Mouse (Mus musculus) cerebellum, adult 11-12 months (tissue): ENCODE measurements around the gene Psapl1.

Source experiments
- DNase-seq: peaks from one replicate; pipeline ENCODE4 v3.0.0; 2022

Psapl1 gene

GRCm38 (mm10) chr5:36203916-36204315, at the start of gene Psapl1:
Gene Psapl1 (plus strand): TSS chr5:36204021.
- no peak for DNase-seq

GRCm38 (mm10) chr5:36154879-36155485, 48.8 kb upstream of the Psapl1 start:
- no peak for DNase-seq

GRCm38 (mm10) chr5:36165424-36166302, 38.2 kb upstream of the Psapl1 start:
- no peak for DNase-seq

DNA sequence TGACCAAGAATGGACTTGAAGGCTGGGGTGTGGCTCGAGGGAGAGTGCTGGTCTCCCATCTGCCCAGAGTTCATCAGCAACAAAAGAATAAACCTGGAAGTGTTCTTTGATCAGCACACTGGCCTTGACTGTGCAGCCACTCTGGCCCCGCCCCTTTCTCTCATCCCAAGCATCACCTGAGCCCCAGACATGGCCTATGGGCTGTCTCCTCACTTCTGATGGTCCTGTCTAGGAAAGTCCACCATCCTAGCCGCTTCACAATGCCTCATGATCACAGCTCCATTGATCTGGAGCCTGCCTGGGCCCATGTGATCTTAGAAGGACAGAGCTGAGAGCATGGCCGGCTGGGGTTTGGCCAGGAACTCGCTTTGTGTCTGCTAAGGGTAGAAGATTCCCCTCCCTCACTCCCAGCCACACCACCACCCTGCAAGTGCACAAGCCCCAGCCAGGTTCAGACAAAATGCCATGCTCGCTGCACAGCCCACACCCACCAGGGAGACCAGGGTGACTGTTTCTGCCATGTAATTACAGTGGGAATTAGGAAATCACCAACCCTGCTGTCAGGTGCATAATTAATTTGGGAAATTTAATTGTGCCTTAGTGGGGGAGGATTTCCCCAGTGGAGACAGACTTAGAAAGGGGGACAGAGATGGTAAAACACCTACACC, 37.3 kb upstream of the Psapl1 start:
- no peak for DNase-seq

DNA sequence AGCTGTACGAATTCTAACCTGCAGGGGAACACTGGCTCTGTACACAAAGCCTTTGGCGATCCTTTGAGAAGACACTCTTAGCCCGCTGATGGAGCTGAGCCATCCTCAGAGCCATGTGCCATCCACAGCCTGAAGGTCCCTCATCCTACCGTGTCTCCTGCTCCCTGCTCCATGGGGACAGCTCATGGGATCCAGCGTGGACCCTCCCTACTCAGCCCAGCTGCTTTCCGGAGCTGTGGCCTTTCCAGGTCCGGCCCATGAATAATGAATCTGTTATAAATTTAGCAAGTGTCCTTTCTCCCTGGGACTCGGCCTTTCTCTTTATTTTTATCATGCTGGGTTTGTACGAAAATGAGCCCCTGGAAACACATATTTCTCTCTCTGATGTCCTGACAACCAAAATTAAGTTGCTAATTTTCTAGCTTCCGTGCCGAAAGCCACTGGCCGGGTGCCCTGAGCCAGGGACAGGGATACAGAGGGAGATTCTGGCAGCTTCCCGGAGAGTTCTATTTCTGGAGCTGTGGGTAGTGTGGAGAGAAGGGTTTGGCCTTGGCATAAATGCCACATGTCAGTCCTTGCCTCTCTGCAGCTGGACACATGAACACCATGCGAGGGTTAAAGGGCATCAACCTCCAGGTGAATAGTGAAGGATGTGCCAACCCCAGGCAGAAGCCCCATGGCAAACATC, 34.7 kb upstream of the Psapl1 start:
- no peak for DNase-seq

GRCm38 (mm10) chr5:36174569-36175115, 29.2 kb upstream of the Psapl1 start:
- DNase-seq, result no peak

DNA sequence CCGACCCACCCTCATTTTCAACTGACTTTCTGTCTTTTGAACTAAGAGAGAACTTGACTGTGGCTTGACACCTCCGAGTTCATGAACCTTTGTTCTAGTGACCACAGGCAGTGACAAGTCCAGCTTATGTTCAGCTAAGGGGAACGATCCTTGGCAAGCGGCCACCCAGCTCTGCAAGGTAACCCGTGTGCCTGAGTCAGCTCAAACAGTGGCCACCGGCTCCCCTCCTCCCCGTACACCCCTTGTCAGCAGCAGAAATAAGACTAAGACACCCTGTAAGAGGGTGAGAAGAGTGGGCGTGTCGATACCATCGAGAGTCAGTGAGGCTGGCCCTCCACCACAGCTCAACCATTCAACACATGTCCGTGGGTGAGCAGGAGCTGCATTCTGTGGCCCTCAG, 27.4 kb upstream of the Psapl1 start:
- DNase-seq, result no peak

GRCm38 (mm10) chr5:36176873-36177272, 26.9 kb upstream of the Psapl1 start:
- no peak for DNase-seq

DNA sequence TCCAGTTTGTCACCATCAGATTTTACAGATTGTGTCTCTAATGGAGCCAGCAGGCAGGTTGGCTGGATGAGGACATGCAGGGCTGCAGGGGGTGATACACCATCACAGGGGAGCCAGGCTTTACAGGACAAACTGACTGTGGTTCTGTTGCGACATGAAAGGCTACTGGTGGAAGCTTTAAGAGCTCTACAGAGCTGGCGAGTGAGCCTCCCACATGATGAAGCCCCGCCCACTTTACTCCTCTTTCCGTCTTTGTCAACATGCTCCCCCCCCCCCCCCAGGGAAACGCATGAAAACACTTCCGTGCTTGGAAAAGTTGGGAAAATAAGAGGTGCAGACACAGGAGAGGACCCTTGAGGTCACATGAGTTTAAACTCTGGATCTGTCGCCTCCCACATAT, 25.6 kb upstream of the Psapl1 start:
- DNase-seq, result no peak

DNA sequence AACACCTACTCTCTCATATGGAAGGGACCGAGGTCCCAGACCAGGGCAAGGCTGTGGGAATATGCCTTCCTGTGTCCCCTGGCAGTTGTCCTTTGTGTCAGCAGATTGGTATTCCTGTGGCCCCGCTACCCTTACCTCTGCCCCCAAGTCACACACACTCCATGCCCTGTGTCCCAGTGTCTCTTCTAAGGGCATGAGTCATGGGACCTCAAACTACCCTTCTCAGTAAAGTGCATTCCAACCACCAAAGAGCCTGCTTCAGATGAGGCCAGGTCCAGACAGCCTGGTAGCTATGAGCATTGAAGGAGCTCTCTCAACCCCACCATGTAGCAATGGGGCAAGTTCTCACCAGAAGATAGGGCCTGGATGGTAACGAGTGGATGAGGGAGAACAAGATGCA, 25.0 kb upstream of the Psapl1 start:
- DNase-seq, result no peak

GRCm38 (mm10) chr5:36179708-36180107, 24.1 kb upstream of the Psapl1 start:
- DNase-seq, result no peak

- DNase-seq, result no peak
Observed at GRCm38 (mm10) chr5:36182326-36182725, 21.5 kb upstream of the Psapl1 start.

DNA sequence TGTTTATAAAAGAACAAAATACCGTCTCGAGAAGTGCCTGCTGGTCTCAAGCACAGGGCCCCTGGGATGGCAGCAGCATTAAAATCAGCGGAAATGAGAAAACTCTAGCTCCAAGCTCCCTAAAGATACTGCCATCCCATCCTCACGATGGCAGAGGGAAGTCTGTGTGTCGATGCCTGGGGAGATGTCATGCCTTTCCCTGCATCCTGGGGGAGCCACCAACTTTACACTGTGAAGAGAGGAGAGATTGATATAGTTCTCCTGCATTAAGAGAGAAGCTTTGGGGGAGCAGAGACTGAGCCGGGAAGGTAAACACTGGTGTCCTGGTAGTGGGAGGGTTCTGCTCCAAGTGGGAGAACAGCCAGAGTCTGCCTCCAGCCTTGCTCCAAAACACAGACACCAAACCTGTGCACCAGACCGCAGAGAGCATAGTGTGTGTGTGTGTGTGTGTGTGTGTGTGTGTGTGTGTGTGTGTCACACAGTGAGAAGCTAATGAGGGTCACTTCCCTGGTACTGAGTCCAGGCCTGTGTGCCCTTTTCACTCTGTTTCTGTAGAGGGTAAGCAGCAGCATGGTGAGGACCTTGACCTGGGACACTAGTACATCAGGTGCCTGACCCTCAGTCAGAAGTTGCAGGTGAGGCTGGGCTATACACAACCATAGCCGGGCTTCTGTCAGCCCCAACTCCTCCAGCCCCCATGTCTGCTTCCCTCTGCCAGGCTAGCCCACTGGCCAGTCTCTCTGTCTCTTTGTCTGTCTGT, 17.3 kb upstream of the Psapl1 start:
- DNase-seq, result no peak

DNA sequence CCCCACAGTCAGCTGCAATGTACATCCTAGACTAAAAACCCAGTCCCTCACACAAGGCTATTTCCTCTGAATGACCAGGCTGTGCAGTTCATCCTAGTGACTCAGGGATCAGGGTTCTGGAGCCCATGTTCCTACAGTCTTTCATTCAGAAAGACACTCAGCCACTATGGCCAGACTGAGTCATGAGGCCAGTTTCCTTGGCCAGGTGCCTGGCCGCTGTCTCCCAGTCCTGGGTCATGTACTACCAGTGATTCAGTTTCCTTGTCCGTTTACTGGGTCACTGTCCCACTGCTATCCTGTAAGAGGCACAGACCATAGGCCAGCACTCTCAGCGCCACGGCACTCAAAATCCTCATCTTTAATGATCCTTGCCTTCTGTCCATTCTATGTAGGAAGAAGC, 15.5 kb upstream of the Psapl1 start:
- no peak for DNase-seq

DNA sequence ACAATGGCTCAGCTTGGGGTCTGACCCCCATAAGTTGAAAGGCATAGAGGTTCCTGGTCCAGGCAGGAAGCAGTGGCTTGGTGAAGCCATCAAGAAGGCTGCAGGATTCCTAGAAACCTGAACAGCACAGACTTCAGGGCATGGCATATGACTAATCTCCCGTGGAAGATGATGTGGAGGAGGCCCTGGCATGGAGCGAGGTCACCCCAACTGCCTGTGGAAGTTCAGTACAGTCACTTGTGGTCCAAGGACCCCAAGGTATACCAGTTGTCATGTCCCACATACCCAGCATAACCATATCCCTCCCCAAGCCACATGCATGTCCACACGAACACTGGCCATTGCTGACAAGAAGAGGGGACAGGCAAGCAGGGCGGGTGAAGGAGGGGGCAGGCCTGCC, 12.5 kb upstream of the Psapl1 start:
- DNase-seq, result no peak

DNA sequence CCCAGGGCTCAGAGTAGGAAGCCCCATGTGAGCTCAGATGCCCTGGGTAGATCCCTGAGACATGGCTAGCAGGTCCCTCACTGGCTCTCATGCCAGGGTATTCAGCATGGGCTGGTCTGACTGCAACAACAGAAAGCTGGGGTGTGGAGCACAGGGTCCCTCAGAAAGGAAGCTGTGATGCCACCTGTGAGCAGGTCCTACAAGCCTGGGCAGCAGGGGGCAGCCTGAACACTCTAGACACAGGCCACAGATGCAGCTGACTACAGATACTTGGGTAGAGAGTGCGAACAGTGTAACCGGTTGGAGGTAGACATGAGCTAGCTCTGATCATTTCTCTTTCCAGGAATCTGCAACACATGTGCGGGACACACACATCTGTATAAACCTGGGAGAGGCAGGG, 11.9 kb upstream of the Psapl1 start:
- no peak for DNase-seq

DNA sequence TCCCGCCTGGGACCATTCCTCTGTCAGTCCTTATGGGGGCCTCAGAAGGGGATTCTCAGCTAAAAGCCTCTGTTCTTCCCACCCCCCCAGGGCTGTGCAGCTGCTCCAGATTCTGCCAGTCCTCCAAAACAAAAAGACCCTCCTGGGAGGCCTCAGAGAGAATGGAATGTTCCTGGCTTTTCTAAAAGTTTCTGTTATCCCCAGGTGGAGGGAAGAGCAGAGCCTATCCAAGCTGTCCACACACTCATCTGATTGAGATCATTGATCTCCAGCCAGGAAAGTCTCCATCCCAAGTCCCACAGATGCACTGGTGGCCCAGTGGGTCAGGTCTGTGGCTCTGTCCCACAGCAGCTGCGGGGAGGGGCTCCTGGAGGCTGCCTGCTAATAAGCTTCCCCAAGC, 11.1 kb upstream of the Psapl1 start:
- no peak for DNase-seq

- no peak for DNase-seq
Observed at GRCm38 (mm10) chr5:36194631-36195030, 9.2 kb upstream of the Psapl1 start.

DNA sequence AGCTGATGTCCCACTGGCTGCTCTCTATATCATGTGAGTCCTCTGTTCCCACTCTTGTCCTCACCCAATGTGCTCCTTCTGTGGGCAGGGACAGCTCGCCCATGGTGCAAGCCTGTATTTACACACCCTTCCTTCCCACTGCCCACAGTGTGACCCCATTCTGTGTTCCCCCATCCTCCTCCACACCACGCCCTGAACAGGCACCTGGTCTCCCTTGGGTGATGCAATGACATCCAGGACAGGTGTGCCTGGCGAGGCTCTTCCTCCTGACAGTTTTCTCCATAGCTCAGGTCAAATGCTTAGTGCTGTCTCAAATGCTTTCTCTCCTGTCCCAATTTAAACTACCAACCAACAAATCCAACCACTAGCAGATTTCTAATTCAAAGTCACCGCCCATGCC, 8.4 kb upstream of the Psapl1 start:
- no peak for DNase-seq

GRCm38 (mm10) chr5:36199519-36199918, 4.3 kb upstream of the Psapl1 start:
- no peak for DNase-seq

- no peak for DNase-seq
Observed at GRCm38 (mm10) chr5:36202781-36203180, 1.0 kb upstream of the Psapl1 start.

GRCm38 (mm10) chr5:36203421-36203820, 400 bp upstream of the Psapl1 start:
- DNase-seq, result peak; percentile 13
